Mouse (Mus musculus): Measurements from ENCODE around the gene Serpinf1.

DNA sequence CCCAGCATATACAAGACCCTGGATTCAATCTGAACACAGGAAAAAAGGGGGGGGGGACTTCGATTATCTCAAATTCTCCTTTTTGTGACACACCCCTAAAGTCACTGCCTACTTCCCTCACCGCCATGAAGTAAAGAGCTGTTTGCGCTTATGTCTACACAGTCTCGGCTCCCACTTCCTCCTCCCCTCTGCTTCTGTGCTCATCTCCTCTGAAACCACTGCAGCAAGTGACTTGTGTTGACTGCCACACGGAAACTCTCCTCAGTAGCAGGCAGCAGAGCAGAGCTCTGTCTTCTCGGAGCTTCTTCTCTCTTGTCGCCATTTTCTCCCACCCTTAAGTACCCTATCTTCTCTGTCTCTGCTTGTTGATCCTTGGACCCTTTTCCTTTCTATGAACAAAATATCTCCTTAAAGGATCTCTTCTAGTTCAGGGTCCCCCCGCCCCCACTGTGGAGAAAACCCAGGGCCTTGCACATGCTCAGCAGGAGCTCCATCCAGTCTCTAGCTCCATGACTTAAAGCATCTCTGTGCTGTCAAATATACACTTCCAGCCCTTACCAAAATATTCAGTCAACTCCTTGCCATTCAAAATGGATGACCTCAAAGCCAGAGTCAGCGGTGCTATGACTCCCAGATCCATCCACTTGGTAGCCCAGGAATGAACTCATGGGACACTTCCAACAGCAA lies 6.7 kb upstream of the Serpinf1 start:
- TF ChIP-seq POLR2A (IDR thresholded peaks at IDR 0.05; ENCODE audit: extremely low read depth, insufficient read depth, low read length) (no peak), CTCF (IDR thresholded peaks at IDR 0.05; ENCODE audit: extremely low read depth, insufficient read depth, low read length) (no peak)

Data from cortical plate, adult 2 months (tissue).